Mouse (Mus musculus) embryo, embryonic 11.5 days (tissue): ENCODE data around the gene Npcd.

ENCODE experiments used
- DNase-seq: peaks from one replicate; pipeline ENCODE4 v3.0.0-alpha.2; 2012; ENCODE audit warnings: low read depth, low spot score

The Npcd gene

GRCm38 (mm10) chr15:79767327-79767961 lies 66.6 kb downstream of the Npcd start:
- DNase-seq: no peak

- no peak for DNase-seq
These were observed 67.4 kb downstream of the Npcd start for GRCm38 (mm10) chr15:79766586-79767071.

GRCm38 (mm10) chr15:79766168-79766567 lies 67.9 kb downstream of the Npcd start:
- DNase-seq: no peak

GRCm38 (mm10) chr15:79765361-79765760 lies 68.7 kb downstream of the Npcd start:
- DNase-seq: no peak

- DNase-seq: no peak
These were observed 69.3 kb downstream of the Npcd start for GRCm38 (mm10) chr15:79764539-79765267.

- no peak for DNase-seq
These were observed 70.3 kb downstream of the Npcd start for GRCm38 (mm10) chr15:79763601-79764246.

- no peak for DNase-seq
These were observed 71.0 kb downstream of the Npcd start for GRCm38 (mm10) chr15:79763001-79763400.

- DNase-seq: no peak
These were observed 73.1 kb downstream of the Npcd start for GRCm38 (mm10) chr15:79760956-79761355.

GRCm38 (mm10) chr15:79757118-79757517 lies 76.9 kb downstream of the Npcd start:
- DNase-seq: no peak

- DNase-seq: no peak
These were observed 77.9 kb downstream of the Npcd start for GRCm38 (mm10) chr15:79755977-79756625.

GRCm38 (mm10) chr15:79755176-79755575 lies 78.9 kb downstream of the Npcd start:
- no peak for DNase-seq

- DNase-seq: no peak
These were observed 80.2 kb downstream of the Npcd start for GRCm38 (mm10) chr15:79753873-79754272.

- DNase-seq: no peak
These were observed 80.7 kb downstream of the Npcd start for GRCm38 (mm10) chr15:79753420-79753752.

- peak; percentile 46 for DNase-seq
These were observed 81.2 kb downstream of the Npcd start for GRCm38 (mm10) chr15:79752742-79753419.

GRCm38 (mm10) chr15:79751772-79752171 lies 82.3 kb downstream of the Npcd start:
- no peak for DNase-seq

- DNase-seq: no peak
These were observed 83.8 kb downstream of the Npcd start for GRCm38 (mm10) chr15:79750266-79750665.

GRCm38 (mm10) chr15:79749162-79749561 lies 84.9 kb downstream of the Npcd start:
- no peak for DNase-seq

GRCm38 (mm10) chr15:79747998-79748397 lies 86.0 kb downstream of the Npcd start:
- DNase-seq: no peak

- no peak for DNase-seq
These were observed 88.2 kb downstream of the Npcd start for GRCm38 (mm10) chr15:79745883-79746282.

GRCm38 (mm10) chr15:79745312-79745711 lies 88.7 kb downstream of the Npcd start:
- no peak for DNase-seq

- no peak for DNase-seq
These were observed 89.3 kb downstream of the Npcd start for GRCm38 (mm10) chr15:79744742-79745141.

GRCm38 (mm10) chr15:79744001-79744400 lies 90.0 kb downstream of the Npcd start:
- DNase-seq: no peak
